Mouse (Mus musculus) fibroblast of lung, adult 2 months (primary cell): Measurements from ENCODE around the gene Epb41l4b.

Experiments
- DNase-seq: peaks from one replicate; pipeline ENCODE4 v3.0.0-alpha.2; 2011; ENCODE audit warnings: low read depth

Gene Epb41l4b

GRCm38 (mm10) chr4:57143026-57143937 is at the start of gene Epb41l4b:
Epb41l4b (minus strand) TSS chr4:57143437.
- DNase-seq: no peak

GRCm38 (mm10) chr4:57191543-57192283 is 48.5 kb upstream of the Epb41l4b start:
- DNase-seq: no peak

GRCm38 (mm10) chr4:57189881-57190280 is 46.6 kb upstream of the Epb41l4b start:
- DNase-seq: no peak

GRCm38 (mm10) chr4:57186035-57186434 is 42.8 kb upstream of the Epb41l4b start:
- no peak for DNase-seq

- DNase-seq: no peak
Observed at GRCm38 (mm10) chr4:57185462-57185861, 42.2 kb upstream of the Epb41l4b start.

- no peak for DNase-seq
Observed at GRCm38 (mm10) chr4:57183493-57183892, 40.3 kb upstream of the Epb41l4b start.

GRCm38 (mm10) chr4:57181538-57181937 is 38.3 kb upstream of the Epb41l4b start:
- DNase-seq: no peak

GRCm38 (mm10) chr4:57178881-57179280 is 35.6 kb upstream of the Epb41l4b start:
- DNase-seq: no peak

- no peak for DNase-seq
Observed at GRCm38 (mm10) chr4:57175329-57175728, 32.1 kb upstream of the Epb41l4b start.

GRCm38 (mm10) chr4:57172861-57173260 is 29.6 kb upstream of the Epb41l4b start:
- DNase-seq: no peak

GRCm38 (mm10) chr4:57171817-57172216 is 28.6 kb upstream of the Epb41l4b start:
- no peak for DNase-seq

- no peak for DNase-seq
Observed at GRCm38 (mm10) chr4:57168680-57169079, 25.4 kb upstream of the Epb41l4b start.

GRCm38 (mm10) chr4:57168277-57168676 is 25.0 kb upstream of the Epb41l4b start:
- DNase-seq: no peak

- DNase-seq: peak; percentile 78
Observed at GRCm38 (mm10) chr4:57166922-57167870, 24.0 kb upstream of the Epb41l4b start.

GRCm38 (mm10) chr4:57165654-57166053 is 22.4 kb upstream of the Epb41l4b start:
- no peak for DNase-seq

GRCm38 (mm10) chr4:57164578-57165210 is 21.5 kb upstream of the Epb41l4b start:
- no peak for DNase-seq

GRCm38 (mm10) chr4:57162789-57163722 is 19.8 kb upstream of the Epb41l4b start:
- DNase-seq: no peak

- DNase-seq: no peak
Observed at GRCm38 (mm10) chr4:57160571-57160970, 17.3 kb upstream of the Epb41l4b start.

- no peak for DNase-seq
Observed at GRCm38 (mm10) chr4:57156549-57157169, 13.4 kb upstream of the Epb41l4b start.

GRCm38 (mm10) chr4:57153838-57154237 is 10.6 kb upstream of the Epb41l4b start:
- DNase-seq: no peak
